Mouse (Mus musculus) intestine, embryonic 14.5 days (tissue): ENCODE measurements at regions not wholly inside any gene's neighbourhood (a gene's known extent, or its start where the extent isn't known, plus 50 kb on each side); places are given as distances from the start of the nearest gene placed in this dataset.

Source experiments
- ATAC-seq: fragments of 200-750 bp; cut with Nextera tagmentation; replicated peaks from 2 replicates; pipeline ENCODE4 v1.8.0; 2017; ENCODE audit warnings: low read depth, moderate number of reproducible peaks, moderate TSS enrichment, moderate library complexity; ENCODE audit not compliant: low FRiP score, low TSS enrichment
- DNase-seq: peaks from one replicate; pipeline ENCODE4 v3.0.0-alpha.2; 2018; ENCODE audit warnings: low spot score
- H3K27ac ChIP-seq: fragments of 300-500 bp; sonication (generic); 2 replicates; pipeline ENCODE4 v1.5.1; 2014; ENCODE audit warnings: low read depth, mild to moderate bottlenecking, control low read depth
- H3K27me3 ChIP-seq: fragments of 300-500 bp; sonication (generic); replicated peaks from 2 replicates; pipeline ENCODE4 v1.6.1; 2014; ENCODE audit warnings: low read length, control low read depth; ENCODE audit not compliant: control insufficient read depth, insufficient read depth
- H3K36me3 ChIP-seq: fragments of 300-500 bp; sonication (generic); 2 replicates; pipeline ENCODE4 v1.6.1; 2014; ENCODE audit warnings: low read length, control low read depth; ENCODE audit not compliant: control insufficient read depth, insufficient read depth
- H3K4me1 ChIP-seq: fragments of 300-500 bp; sonication (generic); replicated peaks from 2 replicates; pipeline ENCODE4 v1.6.1; 2014; ENCODE audit warnings: low read length, control low read depth, mixed read lengths; ENCODE audit not compliant: control insufficient read depth, insufficient read depth
- H3K4me2 ChIP-seq: fragments of 300-500 bp; sonication (generic); 2 replicates; pipeline ENCODE4 v1.6.1; 2014; ENCODE audit warnings: low read length
- H3K4me3 ChIP-seq: fragments of 300-500 bp; sonication (generic); 2 replicates; pipeline ENCODE4 v1.5.1; 2014; ENCODE audit warnings: low read depth, low read length, control low read depth, mixed read lengths
- H3K9ac ChIP-seq: fragments of 300-500 bp; sonication (generic); 2 replicates; pipeline ENCODE4 v1.6.1; 2014; ENCODE audit warnings: mild to moderate bottlenecking, low read length
- H3K9me3 ChIP-seq: fragments of 300-500 bp; sonication (generic); 2 replicates; pipeline ENCODE4 v1.6.1; 2016; ENCODE audit warnings: low read length, control low read depth; ENCODE audit not compliant: control insufficient read depth
- WGBS: fragments of 180-500 bp; shearing (Covaris S2); extraction: QIAGEN DNeasy Blood & Tissue Kit; methylation state at CpG from one replicate; pipeline ENCODE4 v1.1.7; 2014; 5-methylcytosine and 5-hydroxymethylcytosine counted together

GRCm38 (mm10) chr16:23838696-23839095 lies 52.1 kb downstream of the Sst start:
- Histone ChIP-seq H3K9me3 (no peaks in the 10 kb centered on the region), H3K27ac (no peak overlapping the region), H3K27me3 (no peaks in the 10 kb centered on the region), H3K4me1 (no peaks in the 10 kb centered on the region), H3K9ac (no peak overlapping the region), H3K36me3 (no peaks in the 10 kb centered on the region), H3K4me2 (no peak overlapping the region), H3K4me3 (no peak overlapping the region)
- WGBS: 24% methylated on average over 7 of the region's 7 CpGs
- ATAC-seq: no peak
- DNase-seq: peak; percentile 46

- Histone ChIP-seq H3K36me3 (no peaks in the 10 kb centered on the region), H3K9ac (no peak overlapping the region), H3K4me2 (no peak overlapping the region), H3K27me3 (no peaks in the 10 kb centered on the region), H3K4me3 (no peak overlapping the region), H3K4me1 (no peaks in the 10 kb centered on the region), H3K9me3 (no peaks in the 10 kb centered on the region), H3K27ac (no peak overlapping the region)
- ATAC-seq (no peak), DNase-seq (peak; percentile 25)
- 61% methylated on average over 2 of the region's 2 CpGs for WGBS
These were observed 52.6 kb downstream of the Sst start for GRCm38 (mm10) chr16:23838114-23838513.

GRCm38 (mm10) chr16:23834991-23835390 lies 55.8 kb downstream of the Sst start:
- ATAC-seq: no peak
- WGBS: 64% methylated on average over 4 of the region's 4 CpGs
- no peaks in the 10 kb centered on the region for H3K36me3 ChIP-seq

GRCm38 (mm10) chr16:23833603-23834002 lies 57.2 kb downstream of the Sst start:
- DNase-seq (no peak), ATAC-seq (no peak)
- Histone ChIP-seq H3K27ac (no peak overlapping the region), H3K27me3 (no peaks in the 10 kb centered on the region), H3K4me3 (no peak overlapping the region), H3K4me2 (no peak overlapping the region), H3K36me3 (no peaks in the 10 kb centered on the region), H3K4me1 (no peaks in the 10 kb centered on the region), H3K9ac (no peak overlapping the region), H3K9me3 (no peaks in the 10 kb centered on the region)
- WGBS: 63% methylated on average over 2 of the region's 2 CpGs

More at GRCm38 (mm10) chr16:23834991-23835390, 55.8 kb downstream of the Sst start:
- Histone ChIP-seq H3K9ac (no peak overlapping the region), H3K9me3 (no peaks in the 10 kb centered on the region), H3K27ac (no peak overlapping the region), H3K27me3 (no peaks in the 10 kb centered on the region), H3K4me1 (no peaks in the 10 kb centered on the region), H3K4me3 (no peak overlapping the region), H3K4me2 (no peak overlapping the region)
- no peak for DNase-seq

GRCm38 (mm10) chr16:23833042-23833423 lies 57.7 kb downstream of the Sst start:
- Histone ChIP-seq H3K36me3 (no peaks in the 10 kb centered on the region), H3K4me3 (no peak overlapping the region), H3K27ac (no peak overlapping the region), H3K4me2 (no peak overlapping the region), H3K9ac (no peak overlapping the region), H3K9me3 (no peaks in the 10 kb centered on the region), H3K27me3 (no peaks in the 10 kb centered on the region), H3K4me1 (no peaks in the 10 kb centered on the region)
- DNase-seq: no peak
- ATAC-seq: no peak
- 57% methylated on average over 2 of the region's 2 CpGs for WGBS

GRCm38 (mm10) chr16:23832393-23833041 lies 58.2 kb downstream of the Sst start:
- H3K27me3 ChIP-seq: no peaks in the 10 kb centered on the region
- WGBS: 76% methylated on average over 9 of the region's 9 CpGs
- no peaks in the 10 kb centered on the region for H3K9me3 ChIP-seq
- no peak overlapping the region for H3K4me3 ChIP-seq
- no peak overlapping the region for H3K27ac ChIP-seq
- no peaks in the 10 kb centered on the region for H3K36me3 ChIP-seq
- H3K9ac ChIP-seq: no peak overlapping the region
- H3K4me1 ChIP-seq: no peaks in the 10 kb centered on the region
- ATAC-seq (no peak), DNase-seq (no peak)
- no peak overlapping the region for H3K4me2 ChIP-seq

- WGBS: 89% methylated on average over 5 of the region's 5 CpGs
- no peak for DNase-seq
- no peaks in the 10 kb centered on the region for H3K36me3 ChIP-seq
- H3K27me3 ChIP-seq: no peaks in the 10 kb centered on the region
- H3K4me1 ChIP-seq: no peaks in the 10 kb centered on the region
- H3K9me3 ChIP-seq: no peaks in the 10 kb centered on the region
- no peak overlapping the region for H3K4me2 ChIP-seq
- H3K9ac ChIP-seq: no peak overlapping the region
- H3K27ac ChIP-seq: no peak overlapping the region
- no peak for ATAC-seq
- H3K4me3 ChIP-seq: no peak overlapping the region
These were observed 65.1 kb downstream of the Sst start for GRCm38 (mm10) chr16:23825662-23826061.

GRCm38 (mm10) chr16:23785216-23785615 lies 105.5 kb downstream of the Sst start:
- no peak overlapping the region for H3K27ac ChIP-seq
- H3K9me3 ChIP-seq: 0 out of 2 replicates have a peak, but pooled peaks cover 5% of the 10 kb centered on the region
- WGBS: 91% methylated on average over 2 of the region's 2 CpGs
- H3K4me1 ChIP-seq: peaks cover 10% of the 10 kb centered on the region
- H3K4me3 ChIP-seq: no peak overlapping the region
- no peak overlapping the region for H3K4me2 ChIP-seq
- H3K36me3 ChIP-seq: no peaks in the 10 kb centered on the region
- no peaks in the 10 kb centered on the region for H3K27me3 ChIP-seq
- DNase-seq: no peak
- no peak overlapping the region for H3K9ac ChIP-seq
- ATAC-seq: no peak
